Mouse (Mus musculus) embryonic fibroblast, embryonic 13.5 days (primary cell): ENCODE results near the gene Magoh. TPM values are rescaled to one million over a fixed set of nuclear protein-coding genes. Genes with fewer than 3 reads are reported as not detected.

Experiments
- H3K27ac ChIP-seq: 2 replicates; pipeline ENCODE4 v1.5.1; 2012; ENCODE audit warnings: low read length, control low read depth, inconsistent platforms; ENCODE audit not compliant: insufficient read depth
- H3K4me1 ChIP-seq: 2 replicates; pipeline ENCODE4 v1.6.1; 2011; ENCODE audit warnings: low read length; ENCODE audit not compliant: control insufficient read depth, insufficient read depth
- H3K4me3 ChIP-seq: 2 replicates; pipeline ENCODE4 v1.5.1; 2011; ENCODE audit warnings: mild to moderate bottlenecking, control low read depth, low read length; ENCODE audit not compliant: insufficient read depth
- CTCF ChIP-seq: IDR thresholded peaks from 2 replicates; pipeline ENCODE4 v1.5.1; 2011; ENCODE audit warnings: mild to moderate bottlenecking, control low read depth, low read length, moderate library complexity, borderline replicate concordance; ENCODE audit not compliant: insufficient read depth
- POLR2A ChIP-seq: IDR thresholded peaks from 2 replicates; pipeline ENCODE4 v1.6.1; 2011; ENCODE audit warnings: low read depth, mild to moderate bottlenecking, control low read depth, low read length, moderate library complexity
- polyA plus RNA-seq: library from polyadenylated mRNA; stranded (reverse); fragments of >200 nt; gene quantifications from 2 replicates; pipeline ENCODE4 v1.2.4, GENCODE M21; 2011; ENCODE audit warnings: low read depth; ENCODE audit not compliant: missing spikeins, insufficient read length

Magoh gene
- polyA plus RNA-seq: 90.8 and 121 TPM in 2 replicates

GRCm38 (mm10) chr4:107879254-107880050 lies at the start of gene Magoh:
Gene Magoh, plus strand, starts transcription at chr4:107879755.
- Histone ChIP-seq H3K4me1 (no peaks in the 10 kb centered on the region; the same call in none of the 2 replicates), H3K4me3 (peak within 1 kb of the TSS; percentile 90), H3K27ac (peak within 1 kb of the TSS; percentile 27; the same call in 1 of the 2 replicates)
- TF ChIP-seq CTCF: no peak; the same call in 1 of the 2 replicates
- peak; percentile 99 for TF ChIP-seq POLR2A

GRCm38 (mm10) chr4:107830189-107830588 lies 49.4 kb upstream of the Magoh start:
- Histone ChIP-seq H3K4me1 (no peaks in the 10 kb centered on the region), H3K27ac (no peak overlapping the region), H3K4me3 (no peak overlapping the region)
- TF ChIP-seq POLR2A (no peak), CTCF (no peak)

- TF ChIP-seq CTCF (no peak), POLR2A (no peak)
- H3K4me1 ChIP-seq: no peaks in the 10 kb centered on the region
- H3K27ac ChIP-seq: no peak overlapping the region
- H3K4me3 ChIP-seq: no peak overlapping the region
Measured at GRCm38 (mm10) chr4:107830821-107831221, 48.7 kb upstream of the Magoh start.

GRCm38 (mm10) chr4:107831678-107832077 lies 47.9 kb upstream of the Magoh start:
- TF ChIP-seq CTCF (no peak), POLR2A (no peak)
- no peak overlapping the region for H3K4me3 ChIP-seq
- no peak overlapping the region for H3K27ac ChIP-seq
- H3K4me1 ChIP-seq: no peaks in the 10 kb centered on the region

- Histone ChIP-seq H3K4me3 (no peak overlapping the region), H3K27ac (no peak overlapping the region), H3K4me1 (no peaks in the 10 kb centered on the region)
- no peak for TF ChIP-seq POLR2A
- TF ChIP-seq CTCF: no peak
Measured at GRCm38 (mm10) chr4:107833525-107833924, 46.0 kb upstream of the Magoh start.

- H3K27ac ChIP-seq: no peak overlapping the region
- H3K4me3 ChIP-seq: no peak overlapping the region
- no peak for TF ChIP-seq CTCF
- TF ChIP-seq POLR2A: no peak
- no peaks in the 10 kb centered on the region for H3K4me1 ChIP-seq
Measured at GRCm38 (mm10) chr4:107834643-107835314, 44.8 kb upstream of the Magoh start.

GRCm38 (mm10) chr4:107835508-107835909 lies 44.0 kb upstream of the Magoh start:
- H3K27ac ChIP-seq: no peak overlapping the region
- no peaks in the 10 kb centered on the region for H3K4me1 ChIP-seq
- TF ChIP-seq POLR2A (no peak), CTCF (no peak)
- no peak overlapping the region for H3K4me3 ChIP-seq

- no peak for TF ChIP-seq POLR2A
- TF ChIP-seq CTCF: no peak
- Histone ChIP-seq H3K4me1 (no peaks in the 10 kb centered on the region), H3K4me3 (no peak overlapping the region), H3K27ac (no peak overlapping the region)
Measured at GRCm38 (mm10) chr4:107836758-107837157, 42.8 kb upstream of the Magoh start.

- no peaks in the 10 kb centered on the region for H3K4me1 ChIP-seq
- no peak for TF ChIP-seq POLR2A
- TF ChIP-seq CTCF: no peak
- no peak overlapping the region for H3K4me3 ChIP-seq
- no peak overlapping the region for H3K27ac ChIP-seq
Measured at GRCm38 (mm10) chr4:107837910-107838309, 41.6 kb upstream of the Magoh start.

- Histone ChIP-seq H3K4me1 (no peaks in the 10 kb centered on the region), H3K27ac (no peak overlapping the region)
- TF ChIP-seq CTCF (no peak), POLR2A (no peak)
Measured at GRCm38 (mm10) chr4:107843687-107844086, 35.9 kb upstream of the Magoh start.

More at GRCm38 (mm10) chr4:107843687-107844086, 35.9 kb upstream of the Magoh start:
- H3K4me3 ChIP-seq: no peak overlapping the region
